Mouse (Mus musculus): ENCODE measurements around the gene Set. TPM values are rescaled to one million over a fixed set of nuclear protein-coding genes. Genes with fewer than 3 reads are reported as not detected.

The Set gene
- total RNA-seq, 2 experiments from 2014 or later = 326 to 328 TPM

DNA sequence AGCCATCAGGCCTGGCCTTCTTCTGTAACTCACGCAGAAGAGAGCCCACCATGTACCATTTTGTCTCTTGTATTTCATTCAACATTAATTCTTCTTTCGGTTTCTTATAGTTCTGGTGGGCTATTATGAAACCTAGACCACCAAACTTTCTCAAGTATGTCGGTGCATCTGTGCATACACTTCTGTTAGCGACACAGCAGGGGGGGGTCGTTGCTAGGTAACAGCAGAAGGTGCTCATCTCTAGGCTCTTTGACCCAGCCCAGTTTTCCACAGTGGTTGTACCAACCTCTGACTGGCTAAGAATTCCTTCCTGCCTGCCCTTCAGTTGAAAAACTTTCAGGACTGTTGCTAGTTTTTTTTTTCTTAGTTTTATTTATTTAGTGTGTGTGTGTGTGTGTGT, 1.2 kb downstream of the Set start:
- no peak for DNase-seq (ENCODE audit: low spot score in 2 of 2)

GRCm38 (mm10) chr2:30061215-30062166, 4.3 kb downstream of the Set start:
- peak in 1 of 2 experiments; percentile 30 for DNase-seq (ENCODE audit: low spot score in 2 of 2)

DNA sequence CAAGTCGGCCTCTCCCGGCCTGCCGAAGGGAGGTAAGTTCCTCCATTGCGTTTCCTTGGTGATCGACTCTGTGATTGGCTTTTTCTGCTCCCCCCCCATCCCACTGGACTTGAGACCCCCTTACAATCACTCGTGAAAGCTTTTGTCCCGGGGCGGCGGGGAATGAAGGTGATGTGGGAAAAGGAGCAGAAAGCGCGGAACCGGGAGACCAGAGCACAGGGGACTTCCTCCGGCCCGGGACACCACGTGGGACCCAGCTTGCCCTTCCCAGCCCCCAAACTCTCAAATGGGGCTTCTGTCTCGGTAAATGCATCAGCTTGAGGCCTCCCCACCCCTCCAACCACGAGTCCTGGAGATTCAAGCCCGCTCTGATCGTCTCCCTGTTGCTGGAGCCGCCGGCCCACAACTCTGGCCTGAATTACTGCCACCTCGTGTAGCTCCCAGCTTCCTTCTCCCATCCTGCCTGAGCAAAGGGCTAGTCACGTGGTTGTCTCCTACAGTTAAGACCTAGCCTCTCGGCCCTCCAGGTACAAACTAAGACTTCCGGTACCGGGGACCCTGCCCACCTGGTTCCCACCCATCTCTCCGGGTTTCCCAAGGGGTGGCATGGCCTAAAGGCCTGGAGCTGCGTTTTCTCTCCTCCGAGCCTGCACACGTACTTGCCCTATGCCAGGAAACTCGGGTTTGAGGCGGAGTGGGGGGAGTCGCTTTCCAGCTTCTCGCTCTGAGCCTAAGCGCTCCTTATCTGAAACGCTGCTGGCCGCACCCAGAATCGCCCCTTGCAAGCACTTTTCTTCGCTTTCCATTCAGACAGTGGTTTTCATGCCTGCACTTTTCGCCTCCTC, 5.3 kb downstream of the Set start:
- peak in 1 of 2 experiments; percentile 46 for DNase-seq (ENCODE audit: low spot score in 2 of 2)

DNA sequence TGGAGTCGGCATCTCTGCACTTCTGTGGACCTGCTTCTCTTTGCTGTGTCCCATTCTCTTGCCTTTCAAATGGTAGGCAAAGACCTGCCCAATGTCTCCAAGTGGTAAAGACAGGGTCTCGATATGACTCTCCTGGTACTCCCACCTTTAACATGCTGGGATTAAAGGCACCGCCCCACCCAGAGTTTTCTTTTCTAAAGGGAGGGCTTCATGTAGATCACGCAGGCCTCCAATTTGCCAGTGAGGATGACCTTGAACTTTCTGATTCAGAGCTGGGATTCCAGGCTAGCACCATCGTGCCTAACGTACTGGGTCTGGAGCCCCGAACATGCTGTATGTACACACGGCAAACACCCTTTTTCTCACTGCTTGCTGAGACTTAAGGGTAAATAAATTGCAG, 6.1 kb downstream of the Set start:
- DNase-seq (ENCODE audit: low spot score in 2 of 2) = no peak

DNA sequence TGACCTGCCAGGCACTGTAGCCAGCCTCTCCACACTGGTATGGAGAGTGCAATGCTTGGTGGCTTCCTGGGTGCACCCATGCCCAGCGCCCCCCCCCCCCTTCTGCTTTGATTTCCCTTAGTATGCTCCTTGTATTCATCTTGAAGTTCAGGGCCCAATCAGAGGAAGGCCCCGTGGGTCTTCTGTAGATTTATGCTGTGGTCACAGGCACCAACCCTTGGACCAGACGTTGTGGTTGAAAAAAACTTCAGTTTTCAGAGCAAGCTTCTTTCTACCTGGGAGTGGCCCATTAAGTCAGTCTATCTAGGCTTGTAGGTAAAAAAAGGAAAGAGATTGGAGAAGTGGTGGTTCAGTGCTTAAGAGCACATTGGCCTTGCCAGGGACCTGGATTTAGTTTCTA, 6.6 kb downstream of the Set start:
- DNase-seq (ENCODE audit: low spot score in 2 of 2) = no peak

DNA sequence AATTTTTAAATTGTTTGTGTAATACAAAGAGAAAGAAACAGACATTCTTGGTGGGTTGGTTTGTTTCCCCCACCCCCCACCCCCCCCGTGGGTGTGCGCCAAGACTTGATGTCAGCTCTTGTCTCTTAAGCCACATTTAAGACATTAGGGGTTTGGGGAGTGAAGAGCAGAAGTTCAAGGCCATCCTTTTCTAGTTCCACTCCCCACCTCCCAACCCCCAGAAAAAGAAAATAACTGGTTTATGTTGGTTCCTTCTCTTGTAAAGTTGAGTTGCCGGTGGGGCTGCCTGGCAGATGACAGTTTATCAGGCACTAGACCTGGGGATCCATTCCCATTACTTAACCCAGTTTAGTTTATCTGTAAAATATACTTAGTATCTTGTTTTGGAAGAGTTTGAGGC, 7.1 kb downstream of the Set start:
- no peak for DNase-seq (ENCODE audit: low spot score in 2 of 2)

DNA sequence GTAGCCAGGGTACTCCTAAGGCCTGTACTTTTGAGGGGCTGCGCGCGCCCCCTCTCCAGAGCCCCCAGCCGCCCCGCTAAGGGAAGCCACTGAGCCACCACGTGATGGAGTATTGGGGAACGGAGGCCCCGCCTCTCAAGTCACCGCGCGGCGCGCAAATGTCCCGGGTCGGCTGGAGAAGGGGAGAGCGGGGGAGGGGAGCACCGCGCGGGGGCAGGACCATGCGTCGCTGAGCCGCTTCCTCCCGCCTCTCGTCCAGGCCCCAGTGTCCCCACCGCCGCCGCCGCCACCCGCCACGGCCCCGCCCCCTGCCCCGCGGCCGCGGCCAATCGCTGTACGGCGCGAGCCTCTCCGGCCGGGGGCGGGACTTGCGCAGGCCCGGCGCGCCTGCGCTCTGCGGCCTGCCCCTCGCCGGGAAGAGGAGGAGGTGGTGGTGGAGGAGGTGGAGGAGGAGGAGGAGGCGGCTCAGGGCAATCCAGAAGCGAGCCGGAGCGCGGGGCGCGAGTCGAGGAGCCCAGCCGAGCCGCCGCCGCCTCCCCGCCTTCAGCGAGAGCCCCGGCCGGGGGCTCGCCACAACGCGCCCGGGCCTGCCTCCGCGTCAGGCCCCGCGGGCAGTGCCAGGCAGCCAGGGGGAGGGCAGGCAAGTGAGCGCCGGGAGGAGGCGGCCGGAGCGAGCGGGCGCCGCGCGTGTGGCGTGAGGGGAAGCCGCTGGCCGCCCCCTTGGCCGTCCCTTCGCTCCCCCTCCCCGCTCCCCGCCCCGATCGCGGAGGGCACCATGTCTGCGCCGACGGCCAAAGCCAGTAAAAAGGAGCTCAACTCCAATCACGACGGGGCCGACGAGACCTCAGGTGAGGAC, 9.1 kb downstream of the Set start:
- DNase-seq (ENCODE audit: low spot score in 2 of 2) = peak; percentile 91 to 92

- no peak for DNase-seq (ENCODE audit: low spot score in 2 of 2)
Observed at GRCm38 (mm10) chr2:30067031-30067888, 10.1 kb downstream of the Set start.

DNA sequence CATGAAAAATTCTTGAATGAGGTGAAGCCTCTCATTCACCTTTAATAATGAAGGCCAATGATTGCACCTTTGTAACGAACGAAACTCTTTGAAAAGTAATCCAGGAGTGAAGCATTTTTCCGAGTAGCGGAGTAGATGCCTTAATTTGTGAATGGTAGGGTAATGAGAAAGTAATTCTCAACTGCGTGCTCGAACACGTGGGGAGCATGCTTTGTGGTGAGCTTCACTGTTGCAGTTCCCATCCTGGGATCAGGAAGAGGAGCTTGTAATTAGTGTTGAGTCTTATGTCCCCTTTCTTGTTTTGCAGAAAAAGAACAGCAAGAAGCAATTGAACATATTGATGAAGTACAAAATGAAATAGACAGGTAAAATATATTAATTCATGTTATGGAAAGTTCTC, 10.8 kb downstream of the Set start:
- DNase-seq (ENCODE audit: low spot score in 2 of 2) = no peak

GRCm38 (mm10) chr2:30072875-30073274, 15.7 kb downstream of the Set start:
- DNase-seq (ENCODE audit: low spot score in 2 of 2) = no peak

DNA sequence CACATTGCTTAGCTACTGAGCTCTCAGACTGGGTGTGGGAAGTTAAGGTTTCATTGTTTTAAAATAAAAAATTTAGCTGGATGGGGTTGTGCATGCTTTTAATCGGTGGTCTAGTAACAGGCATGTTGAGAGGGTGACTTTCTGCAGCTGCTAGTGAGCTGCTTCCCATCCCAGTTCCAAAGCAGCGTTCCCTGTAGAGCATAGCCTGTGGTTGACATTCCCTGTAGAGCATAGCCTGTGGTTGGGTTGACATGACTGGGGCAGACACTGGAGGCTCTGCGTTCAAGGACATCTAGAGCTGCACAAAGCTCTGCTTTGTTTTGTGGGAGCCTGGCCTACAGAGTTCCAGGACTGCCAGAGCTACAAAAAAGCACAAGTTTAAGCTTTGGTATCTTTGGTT, 16.1 kb downstream of the Set start:
- DNase-seq (ENCODE audit: low spot score in 2 of 2) = no peak

DNA sequence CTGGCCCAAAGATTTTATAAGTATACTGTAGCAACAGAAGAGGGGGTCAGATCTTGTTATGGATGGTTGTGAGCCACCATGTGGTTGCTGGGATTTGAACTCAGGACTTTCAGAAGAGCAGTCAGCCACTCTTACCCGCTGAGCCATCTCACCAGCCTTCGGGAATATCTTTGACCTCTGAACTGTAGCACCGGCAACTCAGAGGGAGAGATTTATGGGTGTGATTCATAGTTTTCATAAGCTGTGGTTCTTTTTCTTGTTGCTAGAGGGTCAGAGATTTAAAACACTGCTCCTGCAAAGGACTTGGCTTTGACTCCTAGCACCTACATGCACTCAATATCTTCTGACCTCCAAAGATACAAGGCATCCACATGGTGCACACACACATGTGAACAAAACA, 18.4 kb downstream of the Set start:
- DNase-seq (ENCODE audit: low spot score in 2 of 2) = no peak

DNA sequence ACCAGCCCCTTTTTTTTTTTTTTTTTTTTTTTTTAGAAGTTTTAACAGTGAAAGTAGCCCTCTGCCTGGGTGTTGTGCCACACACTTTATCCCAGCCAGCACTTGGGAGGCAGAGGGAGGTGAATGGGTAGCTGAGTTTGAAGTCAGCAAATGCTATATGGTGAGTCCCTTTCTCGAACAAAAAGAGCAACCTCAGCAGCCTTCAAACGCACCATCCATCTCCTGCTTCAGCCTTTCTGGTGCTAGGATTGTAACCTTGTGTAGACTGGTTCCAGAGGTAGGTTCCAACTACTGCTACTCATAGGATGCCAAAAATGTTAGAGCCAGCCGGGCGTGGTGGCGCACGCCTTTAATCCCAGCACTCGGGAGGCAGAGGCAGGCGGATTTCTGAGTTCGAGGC, 19.3 kb downstream of the Set start:
- DNase-seq (ENCODE audit: low spot score in 2 of 2) = no peak

DNA sequence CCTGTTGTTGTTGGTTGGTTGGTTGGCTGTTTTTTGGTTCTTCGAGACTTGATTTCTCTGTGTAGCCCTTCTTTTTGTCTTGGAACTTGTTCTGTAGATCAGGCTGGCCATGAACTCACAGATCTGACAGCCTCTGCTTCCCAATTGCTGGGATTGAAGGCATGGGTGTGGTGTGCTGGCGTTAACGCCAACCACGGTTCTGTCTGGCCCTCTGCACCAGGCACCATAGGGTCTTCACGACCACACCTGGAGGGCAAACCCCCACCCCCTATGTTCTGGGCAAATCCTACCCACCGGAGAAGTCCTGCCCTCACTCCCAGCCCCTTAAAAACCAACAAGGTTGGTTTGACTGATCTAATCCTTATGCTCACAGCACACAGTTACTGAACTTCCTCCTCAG, 19.8 kb downstream of the Set start:
- no peak for DNase-seq (ENCODE audit: low spot score in 2 of 2)

GRCm38 (mm10) chr2:30077502-30078348, 20.5 kb downstream of the Set start, which contains the start of gene Pkn3:
Gene Pkn3 (plus strand): TSS chr2:30077684.
- peak; percentile 71 to 88 for DNase-seq (ENCODE audit: low spot score in 2 of 2)

DNA sequence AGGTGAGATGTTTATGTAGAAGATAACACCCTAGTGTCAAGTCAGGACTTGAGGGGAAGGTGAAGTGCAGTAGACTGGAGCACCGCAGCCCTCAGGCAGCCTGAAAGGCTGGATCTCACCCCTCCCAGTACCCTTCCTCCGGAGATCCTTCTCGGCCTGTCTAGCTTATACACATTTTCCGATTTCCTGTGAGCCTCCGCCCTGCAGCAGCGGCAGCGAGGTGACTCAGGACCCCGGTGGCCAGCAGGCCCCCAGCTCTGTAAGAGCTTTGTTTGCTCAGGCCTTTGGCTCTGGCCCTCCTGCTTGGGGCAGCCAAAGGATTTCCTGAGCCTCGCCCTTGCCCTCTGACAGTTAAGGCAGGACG, 21.2 kb downstream of the Set start:
- no peak for DNase-seq (ENCODE audit: low spot score in 2 of 2)

DNA sequence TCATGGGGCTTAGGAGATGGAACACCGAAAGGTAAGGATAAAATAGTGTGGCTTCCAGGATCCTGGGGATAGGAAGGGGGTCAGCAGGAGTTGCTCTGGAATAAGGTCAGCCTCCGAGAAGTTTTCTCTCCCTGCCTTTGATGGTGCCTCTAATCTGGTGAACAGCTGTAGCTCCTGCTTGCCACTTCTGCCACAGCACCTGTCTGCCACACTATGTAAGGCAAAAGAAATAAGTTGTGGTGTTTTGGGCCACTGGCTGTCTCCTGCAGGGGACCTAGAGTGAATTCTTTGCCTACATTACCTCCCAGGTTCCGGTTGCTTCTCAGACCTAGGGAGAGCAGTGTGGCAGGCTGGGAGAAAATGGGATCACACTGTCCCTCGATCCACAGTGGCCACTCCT, 21.6 kb downstream of the Set start:
- DNase-seq (ENCODE audit: low spot score in 2 of 2) = no peak

DNA sequence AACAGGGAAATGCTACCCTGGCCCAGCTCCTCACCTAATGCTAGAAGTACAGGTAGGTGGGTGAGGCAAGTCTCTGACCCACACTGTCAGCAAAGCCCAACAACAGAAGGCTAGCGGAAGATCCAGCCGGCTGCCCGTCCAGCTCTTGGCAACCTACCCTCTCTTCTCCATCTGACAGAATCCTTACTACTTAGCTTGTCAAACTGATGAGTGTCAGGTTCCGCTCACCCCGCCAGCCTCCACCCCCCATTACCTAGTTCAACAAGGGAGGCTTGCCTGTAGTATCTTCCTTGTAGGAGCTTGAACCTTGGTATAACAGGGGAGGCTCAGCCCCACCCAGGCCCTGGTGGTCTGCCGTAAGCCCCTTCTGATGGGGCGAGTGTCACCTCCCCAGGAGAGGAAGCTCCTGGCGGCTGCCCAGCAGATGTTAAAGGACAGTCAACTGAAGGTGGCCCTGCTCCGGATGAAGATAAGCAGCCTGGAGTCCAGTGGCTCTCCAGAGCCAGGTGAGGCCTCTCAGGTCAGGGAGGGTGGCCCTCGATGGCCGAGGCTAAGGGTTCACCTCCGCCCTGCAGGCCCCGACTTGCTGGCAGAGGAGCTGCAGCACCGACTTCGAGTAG, 23.1 kb downstream of the Set start:
- DNase-seq (ENCODE audit: low spot score in 2 of 2) = no peak

- no peak for DNase-seq (ENCODE audit: low spot score in 2 of 2)
Observed at GRCm38 (mm10) chr2:30084113-30084512, 26.9 kb downstream of the Set start.

Measured in adrenal gland, postnatal 4 days (tissue).